Mouse (Mus musculus) MEL (cell line): ENCODE data around the gene Pygm.

Source experiments
- BHLHE40 ChIP-seq: IDR thresholded peaks from 2 replicates; pipeline ENCODE4 v1.6.1; 2012; ENCODE audit warnings: low read depth, mild to moderate bottlenecking, inconsistent platforms, low read length, improper control_type of control experiment, borderline replicate concordance
- CHD2 ChIP-seq: IDR thresholded peaks from 2 replicates; pipeline ENCODE4 v1.6.1; 2011; ENCODE audit warnings: low read length, improper control_type of control experiment
- CTCF ChIP-seq, 3 experiments: IDR thresholded peaks in 2 of 3; conservative IDR thresholded peaks in 1 of 3; 2 replicates each; pipeline ENCODE4 v1.5.1; 2011 to 2012; ENCODE audit warnings: low read length in 3 of 3, low read depth in 2 of 3, mild to moderate bottlenecking in 2 of 3, improper control_type of control experiment in 1 of 3, inconsistent platforms in 1 of 3, mixed read lengths in 1 of 3, moderate library complexity in 1 of 3; ENCODE audit not compliant: control insufficient read depth in 1 of 3, insufficient read depth in 1 of 3, poor library complexity in 1 of 3, severe bottlenecking in 1 of 3
- EP300 ChIP-seq, 2 experiments: IDR thresholded peaks; 2 replicates each; pipeline ENCODE4 v1.6.1; 2011; ENCODE audit warnings: improper control_type of control experiment in 2 of 2, low read length in 2 of 2, low read depth in 1 of 2, mild to moderate bottlenecking in 1 of 2
- NRF1 ChIP-seq: IDR thresholded peaks from 2 replicates; pipeline ENCODE4 v1.6.1; 2014; ENCODE audit warnings: low read depth, mild to moderate bottlenecking, inconsistent platforms, low read length, improper control_type of control experiment, moderate library complexity; ENCODE audit not compliant: poor library complexity, insufficient read depth, severe bottlenecking
- POLR2A ChIP-seq, 2 experiments: IDR thresholded peaks; 2 replicates each; pipeline ENCODE4 v1.6.1; 2011 to 2012; ENCODE audit warnings: low read length in 2 of 2, mild to moderate bottlenecking in 2 of 2, control low read depth in 1 of 2, improper control_type of control experiment in 1 of 2, low read depth in 1 of 2, moderate library complexity in 1 of 2; ENCODE audit not compliant: control insufficient read depth in 1 of 2, insufficient read depth in 1 of 2, poor library complexity in 1 of 2
- ZKSCAN1 ChIP-seq: IDR thresholded peaks from 2 replicates; pipeline ENCODE4 v1.6.1; 2012; ENCODE audit warnings: low read depth, mild to moderate bottlenecking, inconsistent platforms, low read length, improper control_type of control experiment, moderate library complexity
- ZMIZ1 ChIP-seq: IDR thresholded peaks from 2 replicates; pipeline ENCODE4 v1.6.1; 2012; ENCODE audit warnings: low read depth, mild to moderate bottlenecking, inconsistent platforms, low read length, improper control_type of control experiment, moderate library complexity
- ZNF384 ChIP-seq: IDR thresholded peaks from 2 replicates; pipeline ENCODE4 v1.6.1; 2012; ENCODE audit warnings: low read depth, mild to moderate bottlenecking, inconsistent platforms, low read length, improper control_type of control experiment

GRCm38 (mm10) chr19:6377327-6378040 is 6.7 kb upstream of the Pygm start:
- TF ChIP-seq EP300 (IDR thresholded peaks at IDR 0.05; ENCODE audit: low read depth in 1 of 2, low read length in 2 of 2) (no peak), CTCF (IDR thresholded peaks at IDR 0.05 in 2 of 3, conservative IDR thresholded peaks at IDR 0.05 in 1 of 3; ENCODE audit: control insufficient read depth in 1 of 3, insufficient read depth in 1 of 3, low read depth in 2 of 3, low read length in 3 of 3, poor library complexity in 1 of 3, severe bottlenecking in 1 of 3) (no peak), ZNF384 (no peak), BHLHE40 (no peak), ZKSCAN1 (no peak), POLR2A (IDR thresholded peaks at IDR 0.05; ENCODE audit: control insufficient read depth in 1 of 2, insufficient read depth in 1 of 2, low read depth in 1 of 2, low read length in 2 of 2, poor library complexity in 1 of 2) (no peak), CHD2 (no peak), NRF1 (no peak), ZMIZ1 (no peak)
